Mouse (Mus musculus): ENCODE data around the gene Mctp2.

GRCm38 (mm10) chr7:72320441-72320840 lies 14.0 kb upstream of the Mctp2 start:
- TF ChIP-seq CTCF (IDR thresholded peaks at IDR 0.05; ENCODE audit: extremely low read depth, insufficient read depth, insufficient read length, insufficient replicate concordance) (no peak), POLR2A (IDR thresholded peaks at IDR 0.05; ENCODE audit: low read depth, low read length) (no peak)
